Mouse (Mus musculus) spleen, embryonic (tissue): ENCODE data around the gene Lrrc29.

Experiments used
- CTCF ChIA-PET: fragments of 350-600 bp; sonication (Branson Sonifier 250); formaldehyde crosslinking; loops from one replicate; lab custom pipeline; 2022; lab: Charles Lee

Lrrc29 gene

DNA sequence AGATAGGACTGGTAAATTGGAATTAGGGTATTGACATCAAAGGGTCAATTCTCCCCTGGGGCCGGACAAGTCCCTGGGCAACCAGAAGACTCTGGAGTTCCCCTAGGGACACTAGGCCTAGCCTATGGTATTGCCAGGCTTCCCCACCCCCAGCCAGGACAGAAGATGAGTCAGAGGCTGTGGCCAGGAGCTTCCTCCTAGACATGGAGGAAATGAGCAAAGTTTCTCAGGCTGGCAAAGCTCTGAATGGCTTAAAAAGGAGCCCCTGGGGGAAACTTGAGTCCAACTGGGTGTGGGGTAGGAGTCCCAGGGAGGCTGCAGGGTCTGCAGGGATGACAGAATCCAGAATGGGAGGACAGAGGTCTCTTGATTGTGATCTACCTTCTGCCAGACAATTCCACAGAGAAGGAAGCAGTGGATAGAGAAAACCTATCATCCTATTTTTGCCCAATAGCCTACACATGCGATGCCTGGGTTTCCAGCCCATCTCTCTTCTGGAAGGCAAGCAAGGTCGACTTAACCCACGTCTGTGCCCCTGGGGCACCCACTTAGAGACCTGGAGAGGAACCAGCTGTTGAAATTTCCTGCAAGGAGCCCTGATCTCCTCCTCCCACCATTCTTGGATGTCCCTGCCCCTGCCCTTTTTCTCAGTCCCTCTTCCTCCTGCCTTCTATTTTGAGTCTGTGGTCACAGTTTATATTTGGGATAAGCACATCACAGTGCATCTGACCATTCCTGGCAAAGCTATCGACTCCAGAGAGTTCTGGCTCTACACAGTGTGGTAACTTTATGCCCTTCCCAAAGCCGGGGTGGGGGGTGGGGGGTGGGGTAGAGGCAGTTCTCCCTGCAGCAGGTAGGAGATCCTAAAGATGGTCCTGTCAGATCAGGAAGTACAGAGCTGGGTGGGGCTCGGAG, 19.2 kb upstream of the Lrrc29 start:
- CTCF ChIA-PET = no interaction called here

DNA sequence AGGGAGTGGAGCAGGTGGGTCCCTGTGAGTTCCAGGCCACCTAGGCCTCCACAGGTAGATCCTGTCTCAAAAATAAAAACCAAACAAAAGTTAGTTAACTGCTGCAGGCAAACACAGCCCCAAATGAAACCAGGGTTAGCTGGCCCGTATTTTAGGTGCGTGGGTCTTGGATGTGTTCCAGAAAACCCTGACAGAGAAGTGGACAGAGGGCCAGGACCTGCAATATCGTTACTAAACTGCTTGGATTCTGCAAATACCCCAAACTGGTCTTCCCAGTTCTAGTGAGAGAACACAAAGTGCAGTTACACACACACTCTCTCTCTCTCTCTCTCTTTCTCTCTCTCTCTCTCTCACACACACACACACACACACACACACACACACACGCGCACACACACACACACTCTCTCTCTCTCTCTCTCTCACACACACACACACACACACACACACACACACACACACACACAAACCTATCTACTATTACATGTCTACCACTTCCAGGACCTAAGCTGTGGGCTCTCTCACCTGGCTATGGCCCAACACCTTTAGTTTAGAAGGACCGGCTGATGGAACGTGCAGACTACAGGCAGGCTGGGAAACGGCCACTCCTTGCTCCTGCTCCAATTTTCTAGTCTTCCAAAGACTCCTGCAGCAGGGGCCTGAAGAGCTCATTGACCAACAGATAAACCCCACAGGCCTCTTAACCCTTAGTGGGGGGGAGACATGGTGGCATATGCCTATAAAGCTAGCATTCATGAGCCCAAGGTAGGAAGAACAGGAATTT, 17.9 kb upstream of the Lrrc29 start:
- CTCF ChIA-PET = interaction anchor here (0.6 kb wide), 1 partner anchor 35 kb away, joined by 3 read pairs; no protein-coding TSS in a partner anchor

DNA sequence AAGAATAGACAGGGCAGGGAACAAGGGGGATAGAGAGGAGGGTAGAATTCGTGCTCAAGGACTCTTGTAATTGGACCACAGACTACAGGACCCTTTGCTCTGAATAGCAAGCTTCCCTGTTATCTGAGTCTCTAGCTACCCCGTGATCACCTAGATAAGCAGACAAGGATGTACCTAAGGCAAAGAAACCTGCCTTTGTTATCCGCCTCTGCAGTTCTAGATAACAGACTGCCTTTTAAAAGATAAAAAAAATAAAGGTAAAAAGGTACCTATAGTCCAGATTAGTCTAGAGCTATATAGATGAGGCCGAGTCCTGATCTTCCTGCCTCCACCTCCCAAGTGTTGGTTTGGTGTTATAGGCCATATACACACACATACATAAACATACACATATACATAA, 16.7 kb upstream of the Lrrc29 start:
- CTCF ChIA-PET = no interaction called here

DNA sequence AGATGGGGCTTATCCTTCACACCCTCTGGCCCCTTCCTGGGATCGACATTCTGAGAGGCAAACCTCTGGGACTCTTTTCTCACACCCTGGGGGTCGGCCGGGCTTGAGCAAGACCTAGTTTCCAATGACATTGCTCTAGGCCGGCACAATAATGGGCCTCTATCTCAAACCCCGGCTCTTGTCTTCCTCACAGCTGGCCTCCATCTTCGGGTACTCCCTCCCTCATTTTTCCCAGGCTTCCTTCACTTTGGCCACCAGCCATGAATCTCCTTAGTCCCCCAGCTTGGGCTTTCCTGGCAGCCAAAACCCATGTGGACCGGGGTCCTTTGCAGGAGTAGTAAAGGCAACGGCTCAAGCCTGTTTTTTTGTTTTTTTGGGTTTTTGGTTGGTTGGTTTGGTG, 15.3 kb upstream of the Lrrc29 start:
- CTCF ChIA-PET = interaction anchor here (0.7 kb wide), 1 partner anchor 1092 kb away, joined by 3 read pairs; no protein-coding TSS in a partner anchor

DNA sequence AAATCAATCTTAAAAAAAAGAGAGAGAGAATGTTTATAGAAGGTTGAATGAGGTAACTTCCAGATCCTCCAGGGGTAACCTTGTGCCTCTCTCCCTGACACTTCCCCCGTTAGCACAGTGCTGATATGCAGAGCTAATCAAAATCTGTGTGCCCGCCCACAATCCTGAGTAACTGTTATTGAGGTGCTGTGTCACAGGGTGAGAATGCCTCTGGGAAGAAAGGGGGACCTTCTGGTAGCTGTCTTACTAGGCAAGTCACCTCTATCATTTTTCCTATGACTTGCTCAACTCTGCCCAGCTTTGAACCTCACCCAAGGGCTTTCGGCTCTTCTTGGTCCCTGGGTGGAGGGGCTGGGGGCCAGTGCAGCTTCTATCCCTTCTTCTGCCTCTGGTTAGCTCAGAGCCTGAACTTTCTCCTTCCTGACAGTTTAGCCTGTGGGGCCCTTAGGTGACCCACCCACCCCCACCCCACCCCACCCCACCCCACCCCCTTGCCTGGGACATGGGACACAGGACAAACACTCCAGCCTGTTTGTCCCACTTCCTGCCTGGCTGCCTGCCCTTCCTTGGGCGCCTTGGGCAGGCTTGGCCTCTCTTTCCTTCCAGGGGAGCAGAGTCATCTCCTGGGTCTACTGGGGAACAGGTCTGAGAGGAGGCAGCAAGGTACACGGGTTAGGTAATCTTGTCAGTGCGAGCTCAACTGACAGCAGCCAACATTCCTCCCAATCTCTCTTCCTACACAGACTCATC, 14.0 kb upstream of the Lrrc29 start:
- CTCF ChIA-PET = no interaction called here

DNA sequence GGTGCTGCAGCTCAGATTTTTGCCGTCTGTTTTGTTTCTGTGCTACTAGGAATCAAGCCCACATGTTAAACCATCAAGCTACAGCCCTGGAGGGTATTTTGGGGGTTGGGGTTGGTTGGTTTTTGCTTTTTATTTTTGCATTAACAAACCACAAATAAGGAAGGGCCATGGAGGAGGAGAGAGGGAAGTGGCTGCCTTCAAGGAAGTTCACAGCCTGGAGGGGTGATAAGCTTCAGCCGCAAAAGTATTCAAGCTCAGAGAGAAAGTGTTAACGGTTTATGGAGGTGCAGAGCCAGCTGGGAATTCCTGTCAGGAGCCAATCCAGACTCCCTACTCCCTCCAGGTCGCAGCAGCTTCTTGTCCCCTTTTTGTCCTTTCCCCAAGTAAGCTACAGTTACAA, 12.9 kb upstream of the Lrrc29 start:
- CTCF ChIA-PET = no interaction called here

DNA sequence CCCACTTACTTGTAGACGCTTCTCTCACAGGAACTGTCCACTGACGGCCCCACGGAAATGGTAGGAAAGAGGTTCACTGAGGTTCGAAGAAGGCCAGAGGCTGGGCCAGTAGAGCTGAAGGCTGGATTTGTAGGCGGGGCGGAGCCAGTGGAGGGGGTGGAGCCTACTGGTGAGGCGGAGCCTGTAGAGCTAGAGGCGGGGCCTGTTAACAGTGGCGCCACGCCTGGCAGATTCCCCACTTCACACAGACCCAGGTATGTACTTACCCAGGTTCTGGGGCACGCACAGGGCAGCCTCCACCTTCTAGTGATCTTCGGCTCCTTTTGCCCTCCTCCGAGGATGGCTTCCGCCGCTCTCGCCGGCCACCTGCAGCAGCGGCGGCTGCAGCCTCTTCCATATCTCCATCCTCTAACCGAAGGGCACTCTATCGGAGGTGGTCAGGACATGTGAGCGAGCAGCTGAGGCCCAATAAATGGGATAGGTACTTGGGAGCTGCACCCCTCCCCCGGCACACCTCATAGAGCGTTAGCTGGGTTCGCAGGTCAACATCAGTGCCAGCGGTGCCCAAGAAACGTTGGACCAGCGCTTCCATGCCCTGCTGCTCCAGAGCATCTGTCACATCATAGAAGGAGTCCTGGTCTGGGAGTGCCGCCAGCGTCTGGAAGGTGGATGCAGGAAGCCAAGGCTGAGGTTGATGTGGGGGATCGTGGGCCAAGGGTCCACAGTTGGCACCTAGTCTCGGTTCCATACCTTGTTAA, 10.5 kb upstream of the Lrrc29 start:
- CTCF ChIA-PET = no interaction called here

DNA sequence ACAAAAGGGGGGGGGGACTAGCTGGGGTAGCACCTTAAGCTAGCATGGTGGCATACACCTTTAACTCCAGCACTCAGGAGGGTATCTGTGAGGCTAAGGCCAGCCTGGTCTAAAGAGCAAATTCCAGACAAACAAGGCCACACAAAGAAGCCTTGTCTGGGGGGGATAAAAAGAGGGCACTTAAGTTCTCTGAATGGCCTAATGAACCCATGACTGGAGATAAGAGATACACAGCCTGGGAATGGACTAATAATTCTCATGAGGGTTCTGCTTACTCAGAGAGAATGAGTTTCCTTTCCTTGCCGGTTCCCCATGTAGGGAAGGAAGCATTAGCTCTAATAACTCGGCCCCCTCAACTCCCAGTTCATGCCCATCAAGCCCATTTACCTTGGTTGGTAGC, 6.4 kb upstream of the Lrrc29 start:
- CTCF ChIA-PET = no interaction called here

DNA sequence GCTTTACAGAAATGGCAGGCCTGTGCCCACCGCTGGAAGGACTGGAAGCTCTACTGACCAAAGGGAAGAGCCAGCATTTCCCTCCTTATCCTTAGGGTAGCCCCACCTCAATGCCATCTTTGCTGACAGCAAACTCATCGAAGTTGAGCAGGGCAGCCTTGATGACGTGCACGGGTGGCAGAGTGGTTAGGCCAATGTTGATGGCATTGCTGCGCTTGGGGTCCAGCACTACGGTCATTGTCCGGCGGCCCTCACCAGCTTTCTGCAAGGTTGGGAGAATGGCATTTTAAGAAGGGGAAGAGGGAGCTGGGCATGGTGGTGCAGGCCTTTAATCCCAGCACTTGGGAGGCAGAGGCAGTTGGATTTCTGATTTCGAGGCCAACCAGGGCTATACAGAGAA, 5.9 kb upstream of the Lrrc29 start:
- CTCF ChIA-PET = no interaction called here

DNA sequence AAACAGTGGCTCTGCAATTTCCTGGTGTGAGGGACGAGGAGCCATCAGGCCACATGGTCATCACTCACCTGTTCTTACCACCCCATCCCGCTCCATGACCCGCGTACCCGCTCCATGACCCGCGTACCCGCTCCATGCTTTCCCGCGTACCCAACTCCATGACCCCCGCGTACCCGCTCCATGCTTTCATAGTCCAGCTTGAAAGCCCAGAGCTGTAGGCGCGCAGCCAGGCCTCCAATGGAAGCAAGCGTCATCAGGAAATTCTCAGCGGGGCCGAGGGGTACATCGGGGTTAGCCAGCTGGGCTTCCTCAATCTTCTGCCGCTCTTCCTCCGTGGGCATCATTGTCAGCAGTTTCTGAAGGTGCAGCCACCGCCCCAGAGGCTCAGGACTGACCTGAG, 5.4 kb upstream of the Lrrc29 start:
- CTCF ChIA-PET = no interaction called here

DNA sequence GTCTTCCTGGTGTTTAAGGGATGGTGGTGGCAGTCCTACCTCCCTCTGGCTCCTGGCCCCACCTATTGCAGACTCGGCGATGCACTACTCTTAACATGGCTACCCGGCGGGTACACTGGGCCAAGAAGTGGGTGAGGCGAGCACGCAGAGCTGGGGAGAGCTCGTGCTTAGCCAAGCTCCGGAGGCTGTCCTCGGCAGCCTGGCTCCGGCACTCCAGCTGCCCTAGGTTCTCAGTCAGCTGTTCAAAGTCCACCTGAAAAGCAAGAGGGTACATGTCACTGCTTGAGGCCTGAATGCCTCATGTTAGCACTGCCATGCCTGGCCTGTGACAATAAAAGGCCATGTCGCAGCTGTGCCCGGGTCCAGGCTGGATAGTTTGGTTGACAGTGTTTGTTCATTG, 4.2 kb upstream of the Lrrc29 start:
- CTCF ChIA-PET = no interaction called here

DNA sequence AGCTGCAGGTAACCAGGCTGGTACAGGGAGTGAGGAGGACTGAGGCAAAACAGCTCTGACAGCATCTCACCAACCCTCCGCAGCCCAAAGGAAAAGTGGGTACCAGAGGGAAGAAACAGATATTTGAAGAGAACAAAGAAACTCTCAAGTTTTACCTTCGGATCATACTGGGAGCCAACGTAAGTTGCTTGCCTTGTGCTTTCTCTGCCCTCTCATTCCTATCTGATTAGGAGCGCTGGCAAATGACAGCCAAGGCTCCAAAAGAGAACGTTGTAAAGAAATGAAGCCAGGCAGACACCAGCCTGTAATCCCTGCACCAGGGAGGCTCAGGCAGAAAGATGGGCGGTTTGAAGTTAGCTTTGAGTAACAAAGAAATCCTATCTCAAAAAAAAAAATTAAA, 890 bp upstream of the Lrrc29 start:
- CTCF ChIA-PET = no interaction called here

DNA sequence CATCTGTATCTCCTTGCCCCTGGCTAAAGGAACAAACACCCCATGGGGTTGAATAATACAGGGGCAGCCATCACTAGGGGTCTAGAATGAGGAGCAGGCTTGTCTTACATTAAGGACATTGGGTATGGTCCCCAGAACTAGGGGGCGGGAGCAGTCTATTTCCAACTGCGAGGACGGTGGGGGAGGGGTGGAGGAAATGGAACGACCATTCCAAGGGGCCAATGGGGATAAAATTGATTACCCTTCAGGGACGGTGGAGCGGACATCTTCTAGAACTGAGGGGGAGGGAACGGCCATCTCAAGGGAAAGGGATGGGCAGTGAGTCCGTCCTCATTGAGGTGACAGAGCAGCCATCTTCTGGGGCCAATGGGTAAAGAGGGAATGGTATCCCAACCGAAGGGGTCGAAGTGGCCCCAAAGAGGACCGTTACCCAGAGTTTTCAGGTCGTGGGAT, 411 bp downstream of the Lrrc29 start:
- CTCF ChIA-PET = no interaction called here

DNA sequence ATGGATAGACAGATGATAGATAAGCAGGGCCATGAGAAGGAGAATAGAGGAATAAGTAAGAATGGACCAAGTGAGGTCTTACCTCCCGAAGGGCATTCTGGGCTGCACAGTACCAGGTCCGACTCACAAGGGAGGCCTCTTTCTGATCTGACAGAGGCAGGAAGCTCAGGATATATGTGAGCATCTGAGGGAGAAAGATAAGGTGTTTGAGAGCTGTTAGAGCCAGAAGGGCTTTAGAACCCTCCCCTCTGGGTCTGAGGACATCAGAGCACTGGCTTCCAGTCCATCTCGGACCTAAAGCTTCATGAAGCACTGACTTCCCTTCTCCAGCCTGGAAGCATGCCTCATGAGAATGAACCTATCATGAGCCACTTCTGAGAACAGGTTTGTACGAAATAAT, 2.9 kb downstream of the Lrrc29 start:
- CTCF ChIA-PET = interaction anchor here (0.6 kb wide), 1 partner anchor 100 kb away, joined by 3 read pairs; no protein-coding TSS in a partner anchor

DNA sequence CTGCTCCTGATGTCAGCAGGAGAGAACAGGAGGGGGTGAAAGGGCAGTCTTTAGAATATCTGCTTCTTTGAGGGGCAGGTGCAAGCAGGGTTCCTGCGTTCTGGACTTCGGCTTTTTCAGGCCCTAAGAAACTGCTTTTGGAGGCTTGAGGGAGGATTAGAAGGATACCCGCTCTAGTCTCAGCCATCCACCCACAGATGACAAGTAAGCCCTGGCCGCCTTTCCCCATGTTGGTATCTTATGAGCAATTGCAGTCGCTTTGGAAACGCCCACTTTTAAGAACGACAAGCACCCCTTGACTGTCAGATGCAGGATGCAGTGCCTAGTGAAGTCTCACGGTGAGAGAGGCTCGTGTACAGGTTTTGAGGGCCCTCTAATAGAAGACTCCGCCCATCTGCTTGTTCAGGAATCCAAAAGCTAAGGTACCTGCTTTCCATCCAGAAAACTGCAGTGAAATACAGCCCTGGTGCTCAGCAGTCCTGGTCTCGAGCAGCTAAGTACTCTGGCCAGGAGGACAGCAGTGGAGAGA, 7.4 kb downstream of the Lrrc29 start:
- CTCF ChIA-PET = no interaction called here

DNA sequence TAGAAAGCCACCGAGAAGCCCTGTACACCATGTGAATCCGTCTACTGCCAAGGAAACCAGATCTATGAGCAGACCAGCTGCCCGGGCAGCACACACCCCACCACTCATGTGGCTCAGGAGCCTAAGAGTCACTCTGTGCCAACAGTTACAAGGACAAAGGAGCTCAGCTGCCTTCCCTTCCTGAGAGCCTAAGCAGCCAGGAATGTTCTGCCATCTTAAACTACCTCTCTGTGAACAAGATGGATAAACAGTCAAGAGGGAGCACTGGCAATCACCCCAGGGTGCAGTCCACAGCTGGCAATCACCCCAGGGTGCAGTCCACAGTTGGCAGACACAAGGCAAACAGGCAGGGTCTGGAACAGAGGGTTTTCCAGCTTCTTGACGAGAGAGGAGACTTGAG, 8.1 kb downstream of the Lrrc29 start:
- CTCF ChIA-PET = interaction anchor here (0.5 to 0.6 kb wide), 2 partner anchors 33 to 46 kb away, joined by 3 to 11 read pairs; no protein-coding TSS in a partner anchor

DNA sequence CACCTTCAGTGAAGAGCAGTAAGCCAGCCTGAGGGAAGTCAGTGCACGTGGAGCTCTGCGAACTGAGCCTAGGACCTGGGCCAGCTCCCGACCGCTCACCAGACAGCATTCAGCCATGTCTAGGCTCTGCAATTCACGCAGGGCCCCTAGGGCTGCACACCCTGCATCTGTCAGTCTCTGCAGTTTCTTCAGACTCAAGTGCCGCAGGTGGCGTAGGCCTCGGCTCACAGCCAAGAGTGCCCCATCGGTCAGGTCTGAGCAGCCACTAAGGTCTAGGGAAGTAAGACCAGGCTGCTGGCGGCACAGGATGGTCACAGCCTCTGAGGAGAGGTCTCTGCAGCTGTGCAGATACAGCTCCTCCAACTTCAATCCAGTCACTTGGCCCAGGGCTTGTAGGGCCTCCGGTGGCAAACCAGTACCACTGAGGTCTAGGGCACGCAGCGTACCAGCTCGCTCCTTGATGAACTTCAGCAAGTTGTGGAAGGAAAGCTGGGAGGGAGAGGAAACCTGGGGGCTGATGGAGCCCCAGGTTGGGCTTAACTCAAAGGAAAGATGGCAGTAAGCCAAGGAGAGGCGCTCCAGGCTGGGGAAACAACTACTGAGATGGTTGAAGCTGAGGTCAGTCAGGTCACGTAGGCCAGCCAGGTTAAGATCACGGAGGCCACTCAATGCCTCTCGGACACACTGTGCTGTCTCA, 10.9 kb downstream of the Lrrc29 start:
- CTCF ChIA-PET = no interaction called here

DNA sequence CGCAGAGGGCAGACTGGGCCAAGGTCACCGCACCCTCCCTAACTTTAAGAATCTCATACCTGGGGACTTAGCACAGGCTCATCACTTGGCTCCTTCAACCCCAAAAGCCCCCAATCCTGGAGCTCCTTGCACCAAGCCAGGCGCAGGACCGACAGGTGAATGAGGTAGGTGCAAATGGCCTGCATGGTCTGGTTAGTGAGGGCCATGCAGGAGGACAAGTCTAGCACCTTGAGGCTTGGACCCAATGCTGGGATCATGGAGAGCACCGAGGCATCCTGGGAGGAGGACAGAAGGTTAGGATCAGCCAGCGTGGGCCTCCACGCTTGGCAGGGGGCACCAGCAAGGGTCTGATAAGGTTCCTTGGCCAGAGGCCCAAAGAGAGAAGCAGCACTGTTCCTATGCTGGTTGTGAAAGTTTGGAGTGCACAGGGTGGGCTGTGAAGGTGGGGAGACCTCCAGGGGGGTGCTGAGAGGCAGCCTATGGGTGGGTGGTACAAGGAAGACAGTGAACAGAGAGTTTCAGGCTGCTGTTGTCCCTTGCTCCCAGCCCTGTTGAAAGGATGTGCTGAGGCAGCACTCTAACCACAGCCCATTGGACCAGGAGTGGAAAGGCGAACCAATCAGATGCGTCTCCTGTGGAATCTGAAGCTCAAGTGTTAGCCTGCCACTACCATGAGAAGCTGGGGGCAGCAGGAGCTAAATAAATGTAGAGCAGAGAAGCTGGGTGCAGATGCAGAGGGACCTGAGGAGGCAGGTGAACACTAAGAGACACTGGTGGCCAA, 12.3 kb downstream of the Lrrc29 start:
- CTCF ChIA-PET = no interaction called here

DNA sequence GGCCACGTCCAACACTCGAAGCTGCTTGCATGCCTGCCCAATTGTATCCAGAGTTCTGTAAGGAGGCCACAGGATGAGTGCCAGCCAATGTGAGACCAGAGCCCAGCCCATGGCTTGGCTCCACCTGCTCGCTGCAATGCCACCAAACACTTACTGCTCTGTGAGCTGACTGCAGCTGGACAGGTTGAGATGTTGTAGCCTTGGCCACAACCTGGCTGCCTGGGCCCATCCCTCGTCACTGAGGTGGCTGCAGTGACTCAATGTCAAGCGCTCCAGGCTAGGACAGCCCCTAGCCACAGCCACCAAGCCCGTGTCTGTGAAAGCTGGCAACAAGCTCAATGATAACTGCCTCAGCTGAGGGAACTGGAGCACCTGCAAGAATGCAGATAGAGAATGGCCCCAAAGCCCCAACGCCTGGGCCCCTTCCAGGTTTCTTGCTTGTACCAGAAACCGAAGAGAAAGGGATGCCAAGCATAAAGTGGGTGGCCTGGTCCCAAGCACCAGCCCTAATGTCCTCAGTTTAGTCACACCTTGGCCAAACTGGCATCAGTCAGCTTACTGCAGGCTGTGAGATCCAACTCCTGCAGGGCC, 13.1 kb downstream of the Lrrc29 start:
- CTCF ChIA-PET = no interaction called here
